Mouse (Mus musculus) heart, embryonic 11.5 days (tissue): ENCODE measurements at regions not wholly inside any gene's neighbourhood (a gene's known extent, or its start where the extent isn't known, plus 50 kb on each side); places are given as distances from the start of the nearest gene placed in this dataset.
"Not testable (repeated sequence)": the region's sequence is repeated elsewhere in the genome, so short reads cannot be mapped to it uniquely, and the experiment has no call there.

ENCODE experiments used
- ATAC-seq: fragments of 200-750 bp; cut with Nextera tagmentation; replicated peaks from 2 replicates; pipeline ENCODE4 v1.8.0; 2017; ENCODE audit warnings: moderate library complexity; ENCODE audit not compliant: insufficient number of reproducible peaks, low FRiP score, low TSS enrichment
- H3K27ac ChIP-seq: fragments of 300-500 bp; sonication (generic); 2 replicates; pipeline ENCODE4 v1.5.1; 2014; ENCODE audit warnings: mild to moderate bottlenecking, low read depth, low read length
- H3K27me3 ChIP-seq: fragments of 300-500 bp; sonication (generic); 2 replicates; pipeline ENCODE4 v1.6.1; 2014; ENCODE audit warnings: mild to moderate bottlenecking, low read length, mixed read lengths; ENCODE audit not compliant: control insufficient read depth, insufficient read depth
- H3K36me3 ChIP-seq: fragments of 300-500 bp; sonication (generic); 2 replicates; pipeline ENCODE4 v1.6.1; 2014; ENCODE audit warnings: mild to moderate bottlenecking, low read length, moderate library complexity, mixed read lengths; ENCODE audit not compliant: control insufficient read depth, insufficient read depth
- H3K4me1 ChIP-seq: fragments of 300-500 bp; sonication (generic); 2 replicates; pipeline ENCODE4 v1.6.1; 2014; ENCODE audit warnings: low read length; ENCODE audit not compliant: control insufficient read depth, insufficient read depth
- H3K4me2 ChIP-seq: fragments of 300-500 bp; sonication (generic); 2 replicates; pipeline ENCODE4 v1.6.1; 2014; ENCODE audit warnings: mild to moderate bottlenecking, moderate library complexity
- H3K4me3 ChIP-seq: fragments of 300-500 bp; sonication (generic); 2 replicates; pipeline ENCODE4 v1.5.1; 2014; ENCODE audit warnings: low read depth, low read length
- H3K9ac ChIP-seq: fragments of 300-500 bp; sonication (generic); 2 replicates; pipeline ENCODE4 v1.6.1; 2014; ENCODE audit warnings: mild to moderate bottlenecking, low read depth, low read length, moderate library complexity
- H3K9me3 ChIP-seq: fragments of 300-500 bp; sonication (generic); replicated peaks from 2 replicates; pipeline ENCODE4 v1.6.1; 2016; ENCODE audit warnings: low read length; ENCODE audit not compliant: control insufficient read depth
- WGBS: fragments of 180-500 bp; shearing (Covaris S2); extraction: QIAGEN DNeasy Blood & Tissue Kit; methylation state at CpG from one replicate; pipeline ENCODE4 v1.1.7; 2014; ENCODE audit not compliant: insufficient replicate concordance; 5-methylcytosine and 5-hydroxymethylcytosine counted together

- no peaks in the 10 kb centered on the region for H3K4me1 ChIP-seq
- no peaks in the 10 kb centered on the region for H3K36me3 ChIP-seq
- H3K27me3 ChIP-seq: no peaks in the 10 kb centered on the region
- WGBS: 73% methylated on average over 7 of the region's 7 CpGs
- H3K9ac ChIP-seq: no peak overlapping the region
- no peak overlapping the region for H3K4me3 ChIP-seq
- H3K9me3 ChIP-seq: no peaks in the 10 kb centered on the region
- H3K4me2 ChIP-seq: no peak overlapping the region
- no peak overlapping the region for H3K27ac ChIP-seq
- no peak for ATAC-seq
These were observed 59.1 kb downstream of the Zbtb18 start for GRCm38 (mm10) chr1:177501288-177501687.

GRCm38 (mm10) chr1:177503946-177504345 lies 61.8 kb downstream of the Zbtb18 start:
- Histone ChIP-seq H3K9ac (no peak overlapping the region), H3K4me2 (no peak overlapping the region), H3K27me3 (no peaks in the 10 kb centered on the region), H3K4me1 (no peaks in the 10 kb centered on the region), H3K27ac (no peak overlapping the region), H3K9me3 (no peaks in the 10 kb centered on the region), H3K36me3 (no peaks in the 10 kb centered on the region), H3K4me3 (no peak overlapping the region)
- 58% methylated on average over 1 of the region's 1 CpGs for WGBS
- ATAC-seq: no peak

- no peak overlapping the region for H3K4me2 ChIP-seq
- no peaks in the 10 kb centered on the region for H3K27me3 ChIP-seq
- H3K27ac ChIP-seq: no peak overlapping the region
- H3K9me3 ChIP-seq: no peaks in the 10 kb centered on the region
- H3K9ac ChIP-seq: no peak overlapping the region
- H3K4me3 ChIP-seq: no peak overlapping the region
- no peak for ATAC-seq
- no peaks in the 10 kb centered on the region for H3K36me3 ChIP-seq
- no peaks in the 10 kb centered on the region for H3K4me1 ChIP-seq
- WGBS: 88% methylated on average over 2 of the region's 2 CpGs
These were observed 62.6 kb downstream of the Zbtb18 start for GRCm38 (mm10) chr1:177504743-177505142.

GRCm38 (mm10) chr1:177507398-177507797 lies 65.2 kb downstream of the Zbtb18 start:
- not testable (repeated sequence) for H3K27me3 ChIP-seq, H3K9me3 ChIP-seq, H3K4me3 ChIP-seq, H3K36me3 ChIP-seq, H3K4me2 ChIP-seq, H3K4me1 ChIP-seq, ATAC-seq, H3K9ac ChIP-seq, H3K27ac ChIP-seq
- WGBS: 71% methylated on average over 4 of the region's 4 CpGs

GRCm38 (mm10) chr1:177509786-177510185 lies 67.6 kb downstream of the Zbtb18 start:
- Histone ChIP-seq H3K9me3 (no peaks in the 10 kb centered on the region), H3K27ac (no peak overlapping the region), H3K36me3 (no peaks in the 10 kb centered on the region), H3K27me3 (no peaks in the 10 kb centered on the region), H3K9ac (no peak overlapping the region), H3K4me2 (no peak overlapping the region), H3K4me3 (no peak overlapping the region), H3K4me1 (no peaks in the 10 kb centered on the region)
- 74% methylated on average over 10 of the region's 10 CpGs for WGBS
- ATAC-seq: no peak

- Histone ChIP-seq H3K36me3 (no peaks in the 10 kb centered on the region), H3K9me3 (no peaks in the 10 kb centered on the region), H3K4me2 (no peak overlapping the region), H3K4me3 (no peak overlapping the region), H3K4me1 (no peaks in the 10 kb centered on the region), H3K27me3 (no peaks in the 10 kb centered on the region), H3K9ac (no peak overlapping the region), H3K27ac (no peak overlapping the region)
- 77% methylated on average over 2 of the region's 2 CpGs for WGBS
- ATAC-seq: no peak
These were observed 70.0 kb downstream of the Zbtb18 start for GRCm38 (mm10) chr1:177512116-177512515.

GRCm38 (mm10) chr1:177517934-177518610 lies 75.9 kb downstream of the Zbtb18 start:
- H3K4me2 ChIP-seq: no peak overlapping the region
- 35% methylated on average over 18 of the region's 18 CpGs for WGBS
- no peak overlapping the region for H3K27ac ChIP-seq

GRCm38 (mm10) chr1:177518897-177519513 lies 76.9 kb downstream of the Zbtb18 start:
- Histone ChIP-seq H3K36me3 (no peaks in the 10 kb centered on the region), H3K4me1 (no peaks in the 10 kb centered on the region), H3K4me3 (no peak overlapping the region), H3K9me3 (no peaks in the 10 kb centered on the region), H3K9ac (no peak overlapping the region), H3K4me2 (no peak overlapping the region), H3K27me3 (no peaks in the 10 kb centered on the region; the same call in 1 of the 2 replicates), H3K27ac (no peak overlapping the region)
- 28% methylated on average over 13 of the region's 13 CpGs for WGBS
- no peak for ATAC-seq

More at GRCm38 (mm10) chr1:177517934-177518610, 75.9 kb downstream of the Zbtb18 start:
- ATAC-seq: no peak
- Histone ChIP-seq H3K4me1 (no peaks in the 10 kb centered on the region), H3K9me3 (no peaks in the 10 kb centered on the region), H3K4me3 (no peak overlapping the region), H3K27me3 (no peaks in the 10 kb centered on the region; the same call in 1 of the 2 replicates), H3K9ac (no peak overlapping the region), H3K36me3 (no peaks in the 10 kb centered on the region)

- H3K4me1 ChIP-seq: no peaks in the 10 kb centered on the region
- 85% methylated on average over 2 of the region's 2 CpGs for WGBS
- no peak overlapping the region for H3K4me3 ChIP-seq
- H3K9ac ChIP-seq: no peak overlapping the region
- no peak overlapping the region for H3K27ac ChIP-seq
- H3K4me2 ChIP-seq: no peak overlapping the region
- H3K9me3 ChIP-seq: no peaks in the 10 kb centered on the region
- no peak for ATAC-seq
- H3K36me3 ChIP-seq: no peaks in the 10 kb centered on the region
- H3K27me3 ChIP-seq: no peaks in the 10 kb centered on the region; the same call in 1 of the 2 replicates
These were observed 79.0 kb downstream of the Zbtb18 start for GRCm38 (mm10) chr1:177521110-177521509.
